Mouse (Mus musculus) testis, adult 2 months (tissue): ENCODE data around the gene Ccdc36. TPM values are rescaled to one million over a fixed set of nuclear protein-coding genes. Genes with fewer than 3 reads are reported as not detected.

Source experiments
- H3K27ac ChIP-seq: fragments of 200-500 bp; 2 replicates; pipeline ENCODE4 v1.5.1; 2012; ENCODE audit warnings: low read depth, low read length; ENCODE audit not compliant: control insufficient read depth, insufficient read depth
- H3K27me3 ChIP-seq: fragments of 200-500 bp; 2 replicates; pipeline ENCODE4 v1.6.1; 2012; ENCODE audit warnings: mild to moderate bottlenecking, low read length, moderate library complexity; ENCODE audit not compliant: control insufficient read depth, insufficient read depth
- H3K36me3 ChIP-seq: fragments of 200-500 bp; 2 replicates; pipeline ENCODE4 v1.6.1; 2012; ENCODE audit warnings: mild to moderate bottlenecking, low read length; ENCODE audit not compliant: control insufficient read depth, insufficient read depth
- H3K4me1 ChIP-seq: fragments of 200-500 bp; 2 replicates; pipeline ENCODE4 v1.6.1; 2012; ENCODE audit warnings: low read length; ENCODE audit not compliant: control insufficient read depth, insufficient read depth
- H3K4me3 ChIP-seq: fragments of 200-500 bp; 2 replicates; pipeline ENCODE4 v1.5.1; 2012; ENCODE audit warnings: low read depth, mild to moderate bottlenecking, low read length, moderate library complexity, mixed read lengths; ENCODE audit not compliant: control insufficient read depth
- CTCF ChIP-seq: fragments of 200-500 bp; IDR thresholded peaks from 2 replicates; pipeline ENCODE4 v1.5.1; 2012; ENCODE audit warnings: low read depth, mild to moderate bottlenecking, inconsistent platforms, low read length, moderate library complexity; ENCODE audit not compliant: control insufficient read depth, insufficient read depth, insufficient replicate concordance
- POLR2A ChIP-seq: fragments of 200-500 bp; IDR thresholded peaks from 2 replicates; pipeline ENCODE4 v1.6.1; 2012; ENCODE audit warnings: low read depth, mild to moderate bottlenecking, inconsistent platforms, low read length, moderate library complexity; ENCODE audit not compliant: control insufficient read depth
- polyA plus RNA-seq: library from polyadenylated mRNA; depleted of rRNA; stranded (reverse); fragments of >200 nt; gene quantifications from 2 replicates; pipeline ENCODE4 v1.2.3, GENCODE M21; 2012

Ccdc36 gene
- polyA plus RNA-seq, 1 experiment, result 5.8 TPM

GRCm38 (mm10) chr9:108452911-108453310 lies 24.6 kb upstream of the Ccdc36 start:
- H3K27ac ChIP-seq, result no peak overlapping the region
- peak overlapping the region; percentile 22; the same call in 1 of the 2 replicates for H3K4me3 ChIP-seq
- no peaks in the 10 kb centered on the region for H3K36me3 ChIP-seq
- no peaks in the 10 kb centered on the region for H3K27me3 ChIP-seq
- H3K4me1 ChIP-seq, result peaks cover 25% of the 10 kb centered on the region
- TF ChIP-seq CTCF, result no peak
- TF ChIP-seq POLR2A, result no peak

DNA sequence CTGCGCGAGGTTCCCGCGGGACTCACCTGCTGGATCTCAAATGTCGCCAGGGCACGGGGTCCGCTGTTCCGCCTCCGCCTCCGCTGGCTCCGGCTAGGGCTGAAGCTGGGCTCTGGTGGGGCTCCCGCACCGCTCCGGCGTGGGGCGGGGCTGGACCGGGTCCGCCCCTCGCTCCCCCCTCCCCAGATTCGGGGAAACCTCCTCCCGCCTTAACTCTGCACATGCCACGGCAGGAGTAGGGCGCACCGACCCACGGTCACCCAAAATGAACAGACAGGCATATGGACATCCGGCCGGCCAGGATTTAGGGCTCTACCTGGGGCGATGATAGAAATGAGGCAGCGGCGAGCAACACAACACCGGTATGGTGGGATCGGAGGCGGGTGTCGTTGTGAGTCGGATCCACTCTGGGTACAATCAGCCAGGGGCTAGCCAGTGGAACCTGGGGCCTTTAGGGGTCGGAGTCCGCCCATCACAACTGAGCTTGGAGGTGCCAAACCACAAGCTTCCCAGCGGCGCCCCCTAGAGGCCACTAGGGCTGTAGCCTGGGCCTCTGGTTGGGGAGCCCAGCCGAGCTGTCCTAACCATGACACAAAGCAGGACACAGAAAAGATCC lies 24.1 kb upstream of the Ccdc36 start:
- H3K4me3 ChIP-seq, result peak overlapping the region; percentile 83
- no peaks in the 10 kb centered on the region for H3K36me3 ChIP-seq
- peaks cover 25% of the 10 kb centered on the region for H3K4me1 ChIP-seq
- TF ChIP-seq CTCF (peak; percentile 76), POLR2A (no peak)
- H3K27me3 ChIP-seq, result no peaks in the 10 kb centered on the region
- no peak overlapping the region; the same call in 1 of the 2 replicates for H3K27ac ChIP-seq

- no peak overlapping the region for H3K27ac ChIP-seq
These were observed 23.4 kb upstream of the Ccdc36 start for GRCm38 (mm10) chr9:108451519-108452160.

DNA sequence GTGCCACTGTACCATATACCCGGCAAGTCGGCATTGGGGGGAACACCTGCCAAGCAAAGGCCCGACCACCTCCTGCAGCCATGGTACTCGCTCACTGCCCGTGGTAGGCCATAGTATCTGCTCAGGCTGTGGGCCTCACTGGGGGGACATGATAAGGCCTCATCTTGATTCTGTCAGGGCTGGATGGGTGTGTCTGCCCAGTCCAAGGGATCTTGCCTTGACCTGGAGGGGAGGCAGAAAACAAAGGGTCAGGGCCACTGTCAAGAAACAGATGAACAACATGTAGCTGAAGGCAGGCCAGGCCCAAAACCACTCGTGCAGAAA lies 22.8 kb upstream of the Ccdc36 start:
- no peaks in the 10 kb centered on the region for H3K36me3 ChIP-seq
- TF ChIP-seq CTCF, result no peak
- no peak for TF ChIP-seq POLR2A
- H3K27ac ChIP-seq, result no peak overlapping the region
- no peaks in the 10 kb centered on the region for H3K27me3 ChIP-seq
- no peak overlapping the region for H3K4me3 ChIP-seq
- peaks cover 26% of the 10 kb centered on the region for H3K4me1 ChIP-seq

More at GRCm38 (mm10) chr9:108451519-108452160, 23.4 kb upstream of the Ccdc36 start:
- TF ChIP-seq CTCF, result no peak
- Histone ChIP-seq H3K36me3 (no peaks in the 10 kb centered on the region), H3K27me3 (no peaks in the 10 kb centered on the region), H3K4me3 (peak overlapping the region; percentile 83), H3K4me1 (peaks cover 25% of the 10 kb centered on the region)

DNA sequence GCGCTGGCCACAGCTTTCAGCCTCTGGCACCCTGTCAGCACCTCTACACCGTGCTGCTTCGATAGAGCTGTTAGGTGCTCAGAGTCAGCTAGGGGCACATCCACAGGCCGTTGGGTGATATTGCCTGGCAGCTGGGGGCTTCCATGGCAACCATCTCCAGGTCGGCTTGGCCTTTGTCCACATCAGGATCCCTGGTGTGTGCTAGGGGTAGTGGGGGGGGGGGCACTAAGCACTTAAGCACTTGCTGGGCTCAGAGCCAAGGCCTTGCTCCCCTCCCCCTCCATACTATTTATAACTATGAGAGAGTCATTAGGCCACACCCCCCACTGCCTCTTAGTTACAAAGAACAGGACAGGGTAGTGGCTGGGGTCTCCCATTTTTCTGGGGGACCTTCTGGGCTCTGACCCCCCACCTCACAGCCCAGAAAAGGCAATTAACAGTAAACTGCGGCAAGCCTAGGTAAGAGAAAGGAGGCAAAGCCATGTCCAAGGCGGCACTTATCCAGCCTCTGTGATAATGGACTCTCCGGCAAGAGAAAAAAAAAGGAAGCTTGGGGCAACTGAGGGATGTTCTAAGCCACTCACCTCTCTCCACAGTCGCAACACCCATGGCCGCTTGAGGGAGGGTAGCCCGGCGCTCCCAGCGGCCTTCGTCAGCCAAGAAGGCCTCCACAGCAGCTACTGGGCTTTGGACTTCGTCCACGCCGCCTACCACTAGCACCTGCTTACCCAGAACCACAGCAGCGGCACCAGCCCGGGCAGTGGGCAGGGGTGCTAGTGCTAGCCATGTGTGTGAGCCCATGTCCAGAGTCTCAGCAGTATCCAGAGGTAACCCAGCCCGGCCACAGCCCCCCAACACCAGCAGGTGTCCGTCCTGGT lies 22.2 kb upstream of the Ccdc36 start:
- no peaks in the 10 kb centered on the region for H3K27me3 ChIP-seq
- H3K36me3 ChIP-seq, result no peaks in the 10 kb centered on the region
- peak overlapping the region; percentile 39; the same call in 1 of the 2 replicates for H3K27ac ChIP-seq
- H3K4me3 ChIP-seq, result no peak overlapping the region
- TF ChIP-seq CTCF (no peak), POLR2A (0 out of 2 replicates have a peak, but pooled peaks have one; percentile 7)
- peaks cover 32% of the 10 kb centered on the region for H3K4me1 ChIP-seq

- H3K36me3 ChIP-seq, result no peaks in the 10 kb centered on the region
- no peaks in the 10 kb centered on the region for H3K27me3 ChIP-seq
- no peak overlapping the region for H3K4me3 ChIP-seq
- peak overlapping the region; percentile 39; the same call in 1 of the 2 replicates for H3K27ac ChIP-seq
- TF ChIP-seq CTCF, result no peak
- no peak for TF ChIP-seq POLR2A
- H3K4me1 ChIP-seq, result peaks cover 39% of the 10 kb centered on the region
These were observed 21.6 kb upstream of the Ccdc36 start for GRCm38 (mm10) chr9:108449860-108450259.

GRCm38 (mm10) chr9:108445125-108445524 lies 16.8 kb upstream of the Ccdc36 start:
- no peak overlapping the region for H3K4me3 ChIP-seq
- H3K36me3 ChIP-seq, result no peaks in the 10 kb centered on the region
- H3K27me3 ChIP-seq, result no peaks in the 10 kb centered on the region
- no peak for TF ChIP-seq CTCF
- TF ChIP-seq POLR2A, result no peak
- no peak overlapping the region; the same call in 1 of the 2 replicates for H3K27ac ChIP-seq
- H3K4me1 ChIP-seq, result peaks cover 26% of the 10 kb centered on the region
